Mouse (Mus musculus): ENCODE measurements around the gene Tmem178b.

- TF ChIP-seq CTCF (IDR thresholded peaks at IDR 0.05; ENCODE audit: extremely low read depth, insufficient read depth, insufficient read length, insufficient replicate concordance) (no peak), POLR2A (IDR thresholded peaks at IDR 0.05; ENCODE audit: low read depth, low read length) (no peak)
Observed at GRCm38 (mm10) chr6:40061327-40062189, 188.5 kb downstream of the Tmem178b start.
